Mouse (Mus musculus) embryonic facial prominence, embryonic 14.5 days (tissue): ENCODE results near the gene Hapln2. TPM values are rescaled to one million over a fixed set of nuclear protein-coding genes. Genes with fewer than 3 reads are reported as not detected.
A peak's percentile ranks its signal among the peaks of the same experiment; 100 is the strongest.

Experiments
- ATAC-seq: fragments of 200-750 bp; cut with Nextera tagmentation; 2 replicates; pipeline ENCODE4 v1.8.0; 2017; ENCODE audit warnings: low read depth, moderate number of reproducible peaks, moderate TSS enrichment
- DNase-seq: peaks from one replicate; pipeline ENCODE4 v3.0.0-alpha.2; 2015; ENCODE audit warnings: low spot score
- H3K27ac ChIP-seq: fragments of 300-500 bp; sonication (generic); replicated peaks from 2 replicates; pipeline ENCODE4 v1.5.1; 2014; ENCODE audit warnings: low read depth, mild to moderate bottlenecking, low read length, moderate library complexity
- H3K27me3 ChIP-seq: fragments of 300-500 bp; sonication (generic); replicated peaks from 2 replicates; pipeline ENCODE4 v1.6.1; 2014; ENCODE audit warnings: low read length; ENCODE audit not compliant: control insufficient read depth, insufficient read depth
- H3K36me3 ChIP-seq: fragments of 300-500 bp; sonication (generic); 2 replicates; pipeline ENCODE4 v1.6.1; 2014; ENCODE audit warnings: low read length, mixed read lengths; ENCODE audit not compliant: control insufficient read depth, insufficient read depth
- H3K4me1 ChIP-seq: fragments of 300-500 bp; sonication (generic); 2 replicates; pipeline ENCODE4 v1.6.1; 2014; ENCODE audit warnings: antibody characterized with exemption, low read length; ENCODE audit not compliant: control insufficient read depth, insufficient read depth
- H3K4me2 ChIP-seq: fragments of 300-500 bp; sonication (generic); 2 replicates; pipeline ENCODE4 v1.6.1; 2014; ENCODE audit warnings: low read depth, mild to moderate bottlenecking, low read length, moderate library complexity, mixed read lengths
- H3K4me3 ChIP-seq: fragments of 300-500 bp; sonication (generic); 2 replicates; pipeline ENCODE4 v1.5.1; 2014; ENCODE audit warnings: low read depth, mild to moderate bottlenecking, low read length
- H3K9ac ChIP-seq: fragments of 300-500 bp; sonication (generic); 2 replicates; pipeline ENCODE4 v1.6.1; 2014; ENCODE audit warnings: low read depth, mild to moderate bottlenecking, low read length, moderate library complexity, mixed read lengths
- H3K9me3 ChIP-seq: fragments of 300-500 bp; sonication (generic); 2 replicates; pipeline ENCODE4 v1.6.1; 2016; ENCODE audit warnings: low read length; ENCODE audit not compliant: control insufficient read depth
- WGBS: fragments of 180-500 bp; shearing (Covaris S2); extraction: QIAGEN DNeasy Blood & Tissue Kit; methylation state at CpG from one replicate; pipeline ENCODE4 v1.1.7; 2014; 5-methylcytosine and 5-hydroxymethylcytosine counted together
- polyA plus RNA-seq: library from polyadenylated mRNA; unstranded; fragments of >200 nt; fragmentation: Nextera tagmentation; extraction: Ambion mirVana; gene quantifications from 2 replicates; pipeline ENCODE4 v1.2.1, GENCODE M21; 2014

Gene Hapln2
- polyA plus RNA-seq, 1 experiment from 2014 or later, result not detected

- Histone ChIP-seq H3K4me1 (peaks cover 13% of the 10 kb centered on the region), H3K36me3 (no peaks in the 10 kb centered on the region), H3K27ac (no peak overlapping the region), H3K9ac (peak overlapping the region; percentile 49; the same call in 1 of the 2 replicates), H3K4me3 (peak overlapping the region; percentile 52), H3K4me2 (peak overlapping the region; percentile 97), H3K9me3 (0 out of 2 replicates have a peak, but pooled peaks cover 4% of the 10 kb centered on the region), H3K27me3 (peaks cover 78% of the 10 kb centered on the region)
- under 1% methylated on average over 47 of the region's 66 CpGs for WGBS
- DNase-seq (peak; percentile 88), ATAC-seq (peak; percentile 89)
Measured at GRCm38 (mm10) chr3:88022322-88023191, 4.8 kb downstream of the Hapln2 start.

- Histone ChIP-seq H3K9me3 (0 out of 2 replicates have a peak, but pooled peaks cover 8% of the 10 kb centered on the region), H3K27me3 (no peaks in the 10 kb centered on the region; the same call in 1 of the 2 replicates), H3K4me3 (no peak overlapping the region), H3K27ac (no peak overlapping the region), H3K9ac (no peak overlapping the region), H3K4me1 (no peaks in the 10 kb centered on the region), H3K4me2 (no peak overlapping the region), H3K36me3 (no peaks in the 10 kb centered on the region)
- ATAC-seq (no peak), DNase-seq (no peak)
- 10% methylated on average over 6 of the region's 6 CpGs for WGBS
Measured at GRCm38 (mm10) chr3:88010634-88011265, 16.6 kb downstream of the Hapln2 start.

- no peak overlapping the region for H3K27ac ChIP-seq
- no peak overlapping the region for H3K4me3 ChIP-seq
- H3K4me2 ChIP-seq, result no peak overlapping the region
- ATAC-seq, result no peak
- H3K9ac ChIP-seq, result no peak overlapping the region
- 71% methylated on average over 18 of the region's 18 CpGs for WGBS
- H3K4me1 ChIP-seq, result no peaks in the 10 kb centered on the region
- peaks cover 35% of the 10 kb centered on the region for H3K27me3 ChIP-seq
- no peak for DNase-seq
- no peaks in the 10 kb centered on the region for H3K36me3 ChIP-seq
- H3K9me3 ChIP-seq, result 0 out of 2 replicates have a peak, but pooled peaks cover 8% of the 10 kb centered on the region
Measured at GRCm38 (mm10) chr3:88005822-88006786, 21.3 kb downstream of the Hapln2 start.

GRCm38 (mm10) chr3:88002291-88002976 is 24.9 kb downstream of the Hapln2 start:
- peaks cover 9% of the 10 kb centered on the region; the same call in 1 of the 2 replicates for H3K4me1 ChIP-seq
- H3K9ac ChIP-seq, result no peak overlapping the region
- H3K27me3 ChIP-seq, result peaks cover 72% of the 10 kb centered on the region
- H3K27ac ChIP-seq, result no peak overlapping the region
- ATAC-seq (peak; percentile 56), DNase-seq (peak; percentile 9)
- H3K4me3 ChIP-seq, result no peak overlapping the region
- WGBS, result 7% methylated on average over 13 of the region's 17 CpGs
- H3K36me3 ChIP-seq, result no peaks in the 10 kb centered on the region
- H3K9me3 ChIP-seq, result 0 out of 2 replicates have a peak, but pooled peaks cover 8% of the 10 kb centered on the region
- no peak overlapping the region for H3K4me2 ChIP-seq

- Histone ChIP-seq H3K4me3 (peak overlapping the region; percentile 47), H3K4me2 (peak overlapping the region; percentile 76; the same call in 1 of the 2 replicates), H3K36me3 (no peaks in the 10 kb centered on the region), H3K9ac (no peak overlapping the region), H3K27me3 (peaks cover 86% of the 10 kb centered on the region), H3K27ac (no peak overlapping the region), H3K4me1 (peaks cover 9% of the 10 kb centered on the region; the same call in 1 of the 2 replicates), H3K9me3 (0 out of 2 replicates have a peak, but pooled peaks cover 3% of the 10 kb centered on the region)
- ATAC-seq, result no peak
- WGBS, result 18% methylated on average over 9 of the region's 11 CpGs
- no peak for DNase-seq
Measured at GRCm38 (mm10) chr3:88000816-88001595, 26.4 kb downstream of the Hapln2 start.

GRCm38 (mm10) chr3:88000181-88000580 is 27.2 kb downstream of the Hapln2 start, which contains the start of gene Bcan:
Gene Bcan (minus strand): TSS chr3:88000230.
- Histone ChIP-seq H3K4me3 (peak within 1 kb of the TSS; percentile 47), H3K4me1 (peaks cover 9% of the 10 kb centered on the region; the same call in 1 of the 2 replicates), H3K36me3 (no peaks in the 10 kb centered on the region), H3K9me3 (no peaks in the 10 kb centered on the region), H3K27me3 (peaks cover 95% of the 10 kb centered on the region), H3K9ac (peak within 1 kb of the TSS; percentile 51), H3K4me2 (peak within 1 kb of the TSS; percentile 76), H3K27ac (no peak within 1 kb of the TSS)
- ATAC-seq (no peak), DNase-seq (peak; percentile 11)
- WGBS, result under 1% methylated on average over 26 of the region's 39 CpGs

- H3K4me3 ChIP-seq, result peak overlapping the region; percentile 47
- 2% methylated on average over 28 of the region's 38 CpGs for WGBS
- peaks cover 9% of the 10 kb centered on the region; the same call in 1 of the 2 replicates for H3K4me1 ChIP-seq
- no peak for ATAC-seq
- no peaks in the 10 kb centered on the region for H3K9me3 ChIP-seq
- peak overlapping the region; percentile 76 for H3K4me2 ChIP-seq
- peaks cover 99% of the 10 kb centered on the region for H3K27me3 ChIP-seq
- H3K9ac ChIP-seq, result peak overlapping the region; percentile 51; the same call in 1 of the 2 replicates
- H3K27ac ChIP-seq, result no peak overlapping the region
- no peak for DNase-seq
- no peaks in the 10 kb centered on the region for H3K36me3 ChIP-seq
Measured at GRCm38 (mm10) chr3:87999243-87999895, 28.0 kb downstream of the Hapln2 start.
